ENCODE assay signal across 9 mouse cellular contexts in the genomic region with DNA sequence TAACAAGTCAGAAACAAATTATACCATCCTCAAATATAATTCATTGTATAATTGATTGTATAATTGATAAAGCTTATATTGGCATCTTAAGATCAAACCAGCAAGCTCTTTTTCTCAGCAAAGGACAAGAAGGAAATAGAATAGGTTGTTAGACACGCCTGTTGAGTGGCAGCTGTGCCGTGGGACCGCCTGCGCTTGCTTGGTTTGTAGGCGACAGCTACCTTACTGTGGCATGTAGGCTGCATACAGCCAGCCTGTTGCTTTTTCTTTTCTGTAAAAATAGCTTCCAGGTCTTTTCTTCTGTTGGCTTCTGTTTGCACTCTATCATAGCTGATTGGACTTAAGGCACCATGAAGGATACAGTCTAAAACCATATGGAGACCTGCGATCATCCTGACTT.
"Had no signal": no experiment of that assay in that cellular context is flagged by ENCODE, and none has a peak within 500 bp of the region (broad histone marks: within the 10 kb centered on the region; RNA-seq: fewer than 3 reads in every experiment).

No protein-coding gene starts in this region.

- DNase-seq: kidney, adult 11 months; kidney, adult 9 months; kidney, postnatal 36 days; liver, embryonic 13.5 days; liver, postnatal 0 days; lung, postnatal 14 days; right cerebral cortex, postnatal 25 days had no signal

- ATAC-seq: hindbrain, postnatal 0 days; liver, postnatal 0 days; midbrain, embryonic 15.5 days had no signal
